In the genomic region with DNA sequence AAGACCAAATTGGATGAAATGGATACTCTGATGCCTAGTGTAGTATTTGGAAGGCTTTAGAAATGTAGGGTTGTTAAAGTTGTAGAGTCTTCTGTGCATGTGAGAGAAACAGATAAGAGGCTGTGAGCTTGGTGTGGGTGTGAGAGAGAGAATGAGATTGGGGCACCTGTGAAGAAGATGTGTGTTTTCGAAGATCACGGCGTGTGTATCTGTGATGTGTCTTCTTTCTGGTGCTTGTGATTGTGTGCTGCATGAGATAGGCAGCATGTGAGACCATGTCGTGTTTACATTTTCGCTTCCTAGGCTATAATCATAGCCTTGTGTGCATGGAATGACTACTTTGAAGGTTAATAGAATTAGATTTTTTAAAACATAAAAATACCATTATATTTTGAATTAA, we compare ENCODE assay signal across 31 mouse cellular contexts. TPM values are rescaled to one million over a fixed set of nuclear protein-coding genes. Genes with fewer than 3 reads are reported as not detected.
DNase-seq lines count a peak whose midpoint lies in the region; ATAC-seq and TF ChIP-seq lines count a peak whose summit lies in the region.
"Had no signal": no experiment of that assay in that cellular context is flagged by ENCODE, and none has a peak within 500 bp of the region (broad histone marks: within the 10 kb centered on the region; RNA-seq: fewer than 3 reads in every experiment).

No protein-coding gene starts in this region.

- no peak overlapping the region for H3K4me3 ChIP-seq in liver, embryonic 12.5 days
- no peak overlapping the region for H3K4me3 ChIP-seq in liver, embryonic 15.5 days (replicated peaks)
- H3K4me3 ChIP-seq in kidney, adult 2 months (ENCODE audit: insufficient read depth, low read depth, low read length) = no peak overlapping the region
- H3K4me3 ChIP-seq: embryonic facial prominence, embryonic 10.5 days; embryonic facial prominence, embryonic 13.5 days; erythroblast, embryonic 14.5 days; forebrain, embryonic 12.5 days; forebrain, embryonic 15.5 days; hindbrain, embryonic 12.5 days; hindbrain, embryonic 15.5 days had no signal

- TF ChIP-seq CTCF in kidney, adult 2 months (conservative IDR thresholded peaks at IDR 0.05; ENCODE audit: insufficient read depth, insufficient read length, low read depth, low read length) = no peak

- peak; percentile 42 for DNase-seq in c-Kit-positive CD71-positive TER-119-positive erythroid progenitor cells, embryonic 14.5 days (ENCODE audit: low spot score)
- DNase-seq in kidney, adult 2 months = no peak
- DNase-seq in lung, postnatal 4 days = no peak
- no peak for DNase-seq in left cerebral cortex, adult 11 months (ENCODE audit: low spot score)
- no peak for DNase-seq in layer of hippocampus, adult 18-20 months (ENCODE audit: low spot score in 2 of 2)
- DNase-seq: adrenal gland, adult 8-10 months; adrenal gland, postnatal 36 days; cerebellum, adult 11-12 months; cerebellum, adult 8-10 months; cerebellum, postnatal 10 days; cerebellum, postnatal 36 days; embryo, embryonic 11 days; gastrocnemius, postnatal 10 days; heart, adult 11 months had no signal

- no peak for TF ChIP-seq POLR2A in kidney, adult 2 months (IDR thresholded peaks at IDR 0.05; ENCODE audit: low read depth, low read length)

- H3K36me3 ChIP-seq in liver, embryonic 12.5 days = no peaks in the 10 kb centered on the region
- no peaks in the 10 kb centered on the region for H3K36me3 ChIP-seq in liver, embryonic 15.5 days (replicated peaks)
- no peaks in the 10 kb centered on the region; the same call in 1 of the 2 replicates for H3K36me3 ChIP-seq in kidney, adult 2 months (ENCODE audit: control insufficient read depth, insufficient read depth, low read length)
- H3K36me3 ChIP-seq: embryonic facial prominence, embryonic 10.5 days; forebrain, embryonic 12.5 days; forebrain, embryonic 15.5 days; hindbrain, embryonic 12.5 days; hindbrain, embryonic 15.5 days had no signal

- ATAC-seq in liver, embryonic 12.5 days = peak; percentile 16; the same call in 1 of the 2 replicates
- peak; percentile 14 for ATAC-seq in liver, embryonic 15.5 days (ENCODE audit: insufficient read depth)
- ATAC-seq in megakaryocyte-erythroid progenitor cell, adult 5-6 weeks (replicated peaks; ENCODE audit: low FRiP score, low TSS enrichment, poor library complexity, severe bottlenecking) = peak; percentile 26
- ATAC-seq: activated CD4-positive, CD25-positive, alpha-beta regulatory T cell, adult 4 months; CD4-positive, CD25-positive, alpha-beta regulatory T cell, adult 4 months; forebrain, embryonic 15.5 days had no signal

- H3K4me1 ChIP-seq in liver, embryonic 12.5 days = peaks cover 61% of the 10 kb centered on the region
- H3K4me1 ChIP-seq in liver, embryonic 15.5 days (replicated peaks) = peaks cover 58% of the 10 kb centered on the region
- H3K4me1 ChIP-seq in kidney, adult 2 months (ENCODE audit: control insufficient read depth, insufficient read depth, low read length) = peaks cover 6% of the 10 kb centered on the region

- H3K27ac ChIP-seq in liver, embryonic 12.5 days = peak overlapping the region; percentile 84
- peak overlapping the region; percentile 73 for H3K27ac ChIP-seq in liver, embryonic 15.5 days (replicated peaks)
- no peak overlapping the region for H3K27ac ChIP-seq in kidney, adult 2 months (ENCODE audit: insufficient read depth, low read depth, low read length)
- H3K27ac ChIP-seq: embryonic facial prominence, embryonic 10.5 days; embryonic facial prominence, embryonic 13.5 days; forebrain, embryonic 12.5 days; forebrain, embryonic 15.5 days; hindbrain, embryonic 12.5 days; hindbrain, embryonic 15.5 days had no signal

- no peaks in the 10 kb centered on the region for H3K27me3 ChIP-seq in liver, embryonic 12.5 days (replicated peaks)
- no peaks in the 10 kb centered on the region for H3K27me3 ChIP-seq in liver, embryonic 15.5 days
- H3K27me3 ChIP-seq in kidney, adult 2 months (replicated peaks; ENCODE audit: control insufficient read depth, insufficient read depth, low read length) = no peaks in the 10 kb centered on the region
- H3K27me3 ChIP-seq: embryonic facial prominence, embryonic 13.5 days; forebrain, embryonic 12.5 days; forebrain, embryonic 15.5 days; hindbrain, embryonic 12.5 days; hindbrain, embryonic 15.5 days had no signal

- no peak overlapping the region for H3K9ac ChIP-seq in liver, embryonic 12.5 days
- no peak overlapping the region for H3K9ac ChIP-seq in liver, embryonic 15.5 days
- H3K9ac ChIP-seq: embryonic facial prominence, embryonic 13.5 days; forebrain, embryonic 12.5 days; forebrain, embryonic 15.5 days; hindbrain, embryonic 12.5 days; hindbrain, embryonic 15.5 days had no signal

- H3K9me3 ChIP-seq in liver, embryonic 12.5 days (replicated peaks) = no peaks in the 10 kb centered on the region
- no peaks in the 10 kb centered on the region for H3K9me3 ChIP-seq in liver, embryonic 15.5 days (replicated peaks)
- H3K9me3 ChIP-seq: embryonic facial prominence, embryonic 10.5 days; embryonic facial prominence, embryonic 13.5 days; forebrain, embryonic 12.5 days; forebrain, embryonic 15.5 days; hindbrain, embryonic 12.5 days; hindbrain, embryonic 15.5 days had no signal

- WGBS in liver, embryonic 12.5 days (ENCODE audit: insufficient replicate concordance) = 26% methylated on average over 5 of the region's 5 CpGs
- WGBS in liver, embryonic 15.5 days (ENCODE audit: insufficient replicate concordance) = 23% methylated on average over 5 of the region's 5 CpGs
- WGBS in kidney, adult 2 months = 94% methylated on average over 5 of the region's 5 CpGs

- peak overlapping the region; percentile 44 for H3K4me2 ChIP-seq in liver, embryonic 12.5 days
- H3K4me2 ChIP-seq in liver, embryonic 15.5 days = peak overlapping the region; percentile 35
- H3K4me2 ChIP-seq: embryonic facial prominence, embryonic 13.5 days; forebrain, embryonic 12.5 days; forebrain, embryonic 15.5 days; heart, embryonic 11.5 days; hindbrain, embryonic 12.5 days; hindbrain, embryonic 15.5 days had no signal

RNA-seq across cellular contexts. Expression of gene Zfp78, which starts 4.1 kb away (rescaled TPM):
- 1.3 TPM in 2 replicates for polyA plus RNA-seq in liver, embryonic 12.5 days (2016; fragmentation: Nextera tagmentation; extraction: Ambion mirVana)
- 0.90 and 1.0 TPM in 2 replicates for polyA plus RNA-seq in liver, embryonic 15.5 days (2015; fragmentation: Nextera tagmentation; extraction: Ambion mirVana)
- total RNA-seq in megakaryocyte-erythroid progenitor cell, adult 5-6 weeks (2014; fragmentation: Nextera tagmentation) = 2.8 and 7.0 TPM in 2 replicates
- total RNA-seq in megakaryocyte-erythroid progenitor cell, adult 5-6 weeks (2017) = 3.6 and 3.7 TPM in 2 replicates
- polyA plus RNA-seq in kidney, adult 2 months (2012; rRNA removed) = 0.45 and 0.46 TPM in 2 replicates
- total RNA-seq in layer of hippocampus, adult 18-20 months (2021) = 1 to 10 TPM; 4.8 to 6.9 TPM
- polyA plus RNA-seq: erythroblast, embryonic 14.5 days had no signal

RNA-seq across cellular contexts. Expression of gene Zfp28, which starts 15.9 kb away (rescaled TPM):
- polyA plus RNA-seq in liver, embryonic 12.5 days (2016; fragmentation: Nextera tagmentation; extraction: Ambion mirVana) = 1.7 TPM in 2 replicates
- polyA plus RNA-seq in liver, embryonic 15.5 days (2015; fragmentation: Nextera tagmentation; extraction: Ambion mirVana) = 1.2 and 1.3 TPM in 2 replicates
- total RNA-seq in megakaryocyte-erythroid progenitor cell, adult 5-6 weeks (2014; fragmentation: Nextera tagmentation) = 0.49 and 1.4 TPM in 2 replicates
- total RNA-seq in megakaryocyte-erythroid progenitor cell, adult 5-6 weeks (2017) = 0.89 and 6.2 TPM in 2 replicates
- 2.0 TPM in 2 replicates for polyA plus RNA-seq in kidney, adult 2 months (2012; rRNA removed)
- 1 to 10 TPM; 7.5 to 8.6 TPM for total RNA-seq in layer of hippocampus, adult 18-20 months (2021)
- polyA plus RNA-seq: erythroblast, embryonic 14.5 days had no signal

RNA-seq across cellular contexts. Expression of gene Gm3854, which starts 23.6 kb away (rescaled TPM):
- polyA plus RNA-seq in liver, embryonic 12.5 days (2016; fragmentation: Nextera tagmentation; extraction: Ambion mirVana) = 0.50 and 0.57 TPM in 2 replicates
- polyA plus RNA-seq in liver, embryonic 15.5 days (2015; fragmentation: Nextera tagmentation; extraction: Ambion mirVana) = 0.10 and 0.22 TPM in 2 replicates
- 0.11 and 0.87 TPM in 2 replicates for total RNA-seq in megakaryocyte-erythroid progenitor cell, adult 5-6 weeks (2014; fragmentation: Nextera tagmentation)
- total RNA-seq in megakaryocyte-erythroid progenitor cell, adult 5-6 weeks (2017) = 0.30 and 1.1 TPM in 2 replicates
- polyA plus RNA-seq in kidney, adult 2 months (2012; rRNA removed) = 0.19 and 0.28 TPM in 2 replicates
- 1 to 10 TPM; 6.2 to 6.3 TPM for total RNA-seq in layer of hippocampus, adult 18-20 months (2021)
- polyA plus RNA-seq: erythroblast, embryonic 14.5 days had no signal

RNA-seq across cellular contexts. Expression of gene Smim17, which starts 31.3 kb away (rescaled TPM):
- 0.10 TPM in 1 of 2 replicates, not detected in the other for polyA plus RNA-seq in liver, embryonic 12.5 days (2016; fragmentation: Nextera tagmentation; extraction: Ambion mirVana)
- not detected in 2 replicates for polyA plus RNA-seq in liver, embryonic 15.5 days (2015; fragmentation: Nextera tagmentation; extraction: Ambion mirVana)
- not detected in 2 replicates for total RNA-seq in megakaryocyte-erythroid progenitor cell, adult 5-6 weeks (2014; fragmentation: Nextera tagmentation)
- not detected in 2 replicates for total RNA-seq in megakaryocyte-erythroid progenitor cell, adult 5-6 weeks (2017)
- 0.03 TPM in 1 of 2 replicates, not detected in the other for polyA plus RNA-seq in kidney, adult 2 months (2012; rRNA removed)
- 10 to 100 TPM; 20.3 to 21.6 TPM for total RNA-seq in layer of hippocampus, adult 18-20 months (2021)
- total RNA-seq: heart, adult 8-10 months; heart, postnatal 25 days; hematopoietic stem cell, adult 5-6 weeks had no signal
- polyA plus RNA-seq: activated CD4-positive, CD25-positive, alpha-beta regulatory T cell, adult 4 months; CD4-positive, CD25-positive, alpha-beta regulatory T cell, adult 4 months; embryonic facial prominence, embryonic 13.5 days; erythroblast, embryonic 14.5 days; heart, embryonic 11.5 days; heart, embryonic 14.5 days had no signal

RNA-seq across cellular contexts. Expression of gene Zfp583, which starts 36.1 kb away (rescaled TPM):
- 1.6 and 2.1 TPM in 2 replicates for polyA plus RNA-seq in liver, embryonic 12.5 days (2016; fragmentation: Nextera tagmentation; extraction: Ambion mirVana)
- polyA plus RNA-seq in liver, embryonic 15.5 days (2015; fragmentation: Nextera tagmentation; extraction: Ambion mirVana) = 0.78 and 1.0 TPM in 2 replicates
- 2.8 and 5.2 TPM in 2 replicates for total RNA-seq in megakaryocyte-erythroid progenitor cell, adult 5-6 weeks (2014; fragmentation: Nextera tagmentation)
- total RNA-seq in megakaryocyte-erythroid progenitor cell, adult 5-6 weeks (2017) = 2.5 and 6.4 TPM in 2 replicates
- polyA plus RNA-seq in kidney, adult 2 months (2012; rRNA removed) = 0.36 and 0.45 TPM in 2 replicates
- total RNA-seq in layer of hippocampus, adult 18-20 months (2021) = 10 to 100 TPM in 1 of 2 experiments, 1 to 10 TPM in 1; 9.8 to 10.1 TPM
